Mouse (Mus musculus) midbrain, embryonic 11.5 days (tissue): ENCODE measurements around the gene Ahcyl1. TPM values are rescaled to one million over a fixed set of nuclear protein-coding genes. Genes with fewer than 3 reads are reported as not detected.

Experiments
- ATAC-seq: fragments of 200-750 bp; cut with Nextera tagmentation; 2 replicates; pipeline ENCODE4 v1.8.0; 2017; ENCODE audit warnings: moderate TSS enrichment, moderate library complexity; ENCODE audit not compliant: low FRiP score
- DNase-seq: peaks from one replicate; pipeline ENCODE4 v3.0.0; 2015; ENCODE audit warnings: low spot score; ENCODE audit errors: missing footprints
- H3K27ac ChIP-seq: fragments of 300-500 bp; sonication (generic); 2 replicates; pipeline ENCODE4 v1.5.1; 2014; ENCODE audit warnings: low read depth, low read length
- H3K27me3 ChIP-seq: fragments of 300-500 bp; sonication (generic); 2 replicates; pipeline ENCODE4 v1.6.1; 2014; ENCODE audit warnings: mild to moderate bottlenecking, low read length, moderate library complexity, mixed read lengths; ENCODE audit not compliant: control insufficient read depth, insufficient read depth
- H3K36me3 ChIP-seq: fragments of 300-500 bp; sonication (generic); 2 replicates; pipeline ENCODE4 v1.6.1; 2014; ENCODE audit warnings: mild to moderate bottlenecking, low read length, moderate library complexity, mixed read lengths; ENCODE audit not compliant: control insufficient read depth, insufficient read depth
- H3K4me1 ChIP-seq: fragments of 300-500 bp; sonication (generic); 2 replicates; pipeline ENCODE4 v1.6.1; 2014; ENCODE audit warnings: low read length; ENCODE audit not compliant: control insufficient read depth, insufficient read depth
- H3K4me2 ChIP-seq: fragments of 300-500 bp; sonication (generic); 2 replicates; pipeline ENCODE4 v1.6.1; 2014; ENCODE audit warnings: mild to moderate bottlenecking, moderate library complexity
- H3K4me3 ChIP-seq: fragments of 300-500 bp; sonication (generic); 2 replicates; pipeline ENCODE4 v1.5.1; 2014; ENCODE audit warnings: low read depth, low read length
- H3K9ac ChIP-seq: fragments of 300-500 bp; sonication (generic); 2 replicates; pipeline ENCODE4 v1.6.1; 2014; ENCODE audit warnings: low read length
- H3K9me3 ChIP-seq: fragments of 300-500 bp; sonication (generic); 2 replicates; pipeline ENCODE4 v1.6.1; 2016; ENCODE audit warnings: low read length; ENCODE audit not compliant: control insufficient read depth
- WGBS: fragments of 180-500 bp; shearing (Covaris S2); extraction: QIAGEN DNeasy Blood & Tissue Kit; methylation state at CpG from one replicate; pipeline ENCODE4 v1.1.7; 2014; 5-methylcytosine and 5-hydroxymethylcytosine counted together
- polyA plus RNA-seq: library from polyadenylated mRNA; unstranded; fragments of >200 nt; fragmentation: Nextera tagmentation; extraction: Ambion mirVana; gene quantifications from 2 replicates; pipeline ENCODE4 v1.2.1, GENCODE M21; 2014

Ahcyl1 gene
- polyA plus RNA-seq, 1 experiment from 2014 or later: 127 TPM

DNA sequence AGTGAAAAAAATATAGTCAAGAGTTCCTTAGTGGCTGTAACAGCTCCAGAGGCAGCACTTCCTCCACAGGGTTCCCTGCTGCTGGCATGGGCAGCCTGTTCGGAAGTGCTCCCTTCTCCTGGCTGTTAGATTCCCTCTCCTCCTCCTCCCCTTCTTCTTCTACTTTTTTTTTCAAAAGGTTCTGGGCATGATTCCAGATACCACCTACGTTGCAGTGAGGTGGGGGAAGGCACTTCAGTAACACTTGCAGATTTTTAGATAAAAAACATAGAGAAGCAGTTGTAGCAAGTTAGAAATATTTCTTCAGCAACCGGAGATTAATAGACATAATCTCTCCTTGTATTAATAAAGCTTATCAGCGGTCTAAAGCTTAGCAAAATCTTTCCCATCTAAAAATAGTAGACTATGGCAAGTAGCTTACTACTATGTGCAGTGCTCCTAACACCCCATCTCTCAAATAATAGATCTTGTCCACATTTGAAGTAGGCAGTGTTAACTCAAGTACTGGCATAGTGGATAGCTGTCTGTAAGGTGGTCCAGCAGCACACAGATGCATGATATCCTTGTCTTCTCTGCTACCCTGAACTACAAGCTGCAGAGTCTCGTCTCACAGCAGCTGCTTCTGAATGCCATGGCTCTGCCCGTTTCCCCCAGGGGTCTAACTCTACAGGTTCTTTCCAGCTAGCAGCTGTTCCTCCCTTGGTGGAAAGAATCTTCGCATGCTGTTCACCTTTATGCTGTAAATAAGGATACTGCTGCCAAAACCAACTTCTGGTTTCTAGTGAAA is 15.4 kb downstream of the Ahcyl1 start:
- Histone ChIP-seq H3K4me1 (no peaks in the 10 kb centered on the region), H3K36me3 (no peaks in the 10 kb centered on the region), H3K9me3 (no peaks in the 10 kb centered on the region), H3K4me3 (no peak overlapping the region), H3K27me3 (no peaks in the 10 kb centered on the region), H3K9ac (no peak overlapping the region), H3K27ac (no peak overlapping the region), H3K4me2 (no peak overlapping the region)
- ATAC-seq (no peak), DNase-seq (no peak)
- 57% methylated on average over 7 of the region's 7 CpGs for WGBS

DNA sequence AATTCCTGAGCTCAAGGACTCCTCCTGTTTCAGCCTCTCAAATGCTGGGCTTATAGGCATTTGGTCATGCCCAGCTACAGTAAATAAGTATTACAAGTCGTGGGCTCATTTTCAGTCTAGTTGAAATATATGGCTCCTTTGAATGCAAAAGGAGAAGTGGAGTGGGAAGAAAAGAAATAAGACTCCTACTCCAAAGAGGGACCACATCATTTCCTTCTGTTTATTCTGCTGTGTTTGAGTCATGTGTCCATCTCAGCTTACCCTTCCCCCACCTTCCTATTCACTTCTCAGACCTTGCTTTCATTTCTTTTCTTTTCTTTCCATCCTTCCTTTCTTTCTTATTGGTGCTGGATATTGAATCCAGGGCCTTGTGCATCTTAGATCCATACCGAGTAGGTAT is 24.9 kb downstream of the Ahcyl1 start:
- Histone ChIP-seq H3K9me3 (no peaks in the 10 kb centered on the region), H3K4me3 (no peak overlapping the region), H3K4me2 (no peak overlapping the region), H3K4me1 (no peaks in the 10 kb centered on the region), H3K36me3 (peaks cover 33% of the 10 kb centered on the region), H3K9ac (no peak overlapping the region), H3K27ac (no peak overlapping the region), H3K27me3 (no peaks in the 10 kb centered on the region)
- ATAC-seq: no peak
- 96% methylated on average over 2 of the region's 2 CpGs for WGBS
- no peak for DNase-seq

DNA sequence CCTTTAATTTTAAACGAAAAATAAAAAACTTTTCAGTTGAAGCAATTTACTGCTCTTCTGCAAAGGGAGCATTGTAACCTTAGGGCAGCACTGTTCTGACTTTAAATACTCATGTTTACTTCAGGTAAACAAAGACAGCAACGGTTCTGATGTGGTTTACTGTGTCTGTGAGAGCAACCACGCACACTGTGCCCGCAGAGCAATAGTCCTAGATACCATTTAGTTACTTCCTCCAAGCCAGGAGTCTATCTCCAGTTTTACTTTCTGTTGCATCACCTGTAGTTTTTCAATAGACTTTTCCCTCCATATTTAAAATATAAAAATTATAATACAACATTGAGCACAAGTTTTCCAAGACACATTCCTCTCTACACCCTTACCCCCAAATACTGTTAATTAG is 25.9 kb downstream of the Ahcyl1 start:
- Histone ChIP-seq H3K36me3 (peaks cover 33% of the 10 kb centered on the region), H3K9me3 (no peaks in the 10 kb centered on the region), H3K4me2 (no peak overlapping the region), H3K4me3 (no peak overlapping the region), H3K4me1 (no peaks in the 10 kb centered on the region), H3K27me3 (no peaks in the 10 kb centered on the region), H3K9ac (no peak overlapping the region), H3K27ac (no peak overlapping the region)
- WGBS: 93% methylated on average over 4 of the region's 4 CpGs
- ATAC-seq: no peak
- DNase-seq: no peak

DNA sequence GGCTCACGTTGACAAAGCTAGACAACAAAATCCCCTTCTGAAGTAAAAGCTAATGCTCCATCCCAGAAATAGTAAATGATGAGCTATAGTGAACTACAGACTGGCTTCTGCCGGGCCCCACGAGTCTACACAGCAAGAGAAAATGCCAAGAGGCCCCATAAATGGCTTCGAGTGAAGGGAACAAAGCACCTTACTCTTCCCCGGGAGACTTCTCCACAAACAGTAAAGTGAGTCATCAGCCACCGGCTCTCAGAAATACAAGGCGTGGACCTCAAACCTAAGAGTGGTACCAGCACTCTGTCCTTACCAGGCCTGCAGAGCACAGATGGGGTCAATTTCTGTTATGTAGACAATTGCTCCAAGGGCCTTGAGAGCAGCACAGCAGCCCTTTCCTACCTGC is 27.6 kb downstream of the Ahcyl1 start:
- ATAC-seq (no peak), DNase-seq (no peak)
- Histone ChIP-seq H3K4me3 (no peak overlapping the region), H3K4me1 (no peaks in the 10 kb centered on the region), H3K9ac (no peak overlapping the region), H3K36me3 (peaks cover 26% of the 10 kb centered on the region), H3K27me3 (no peaks in the 10 kb centered on the region), H3K4me2 (no peak overlapping the region), H3K9me3 (no peaks in the 10 kb centered on the region), H3K27ac (no peak overlapping the region)
- 93% methylated on average over 7 of the region's 7 CpGs for WGBS

DNA sequence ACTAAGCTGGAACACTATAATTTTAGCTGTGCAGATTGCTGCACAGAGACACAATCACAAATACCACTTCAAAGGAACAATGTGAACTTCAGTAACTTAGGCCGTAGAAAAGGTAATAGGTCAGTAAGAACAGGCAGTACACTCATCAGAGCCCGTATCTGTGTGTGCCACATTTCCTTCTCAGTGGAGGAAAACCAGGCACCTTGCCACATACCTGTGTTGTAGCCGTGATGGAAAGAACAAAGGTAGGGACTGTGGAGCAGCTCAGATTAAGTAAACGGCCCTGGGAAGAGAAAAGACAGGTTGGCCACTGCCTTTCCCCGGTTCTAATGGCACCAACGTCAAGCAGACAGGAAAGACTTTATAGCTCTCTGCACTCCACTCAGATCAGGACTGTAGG is 28.9 kb downstream of the Ahcyl1 start:
- peaks cover 25% of the 10 kb centered on the region for H3K36me3 ChIP-seq
- no peak for DNase-seq
- no peak overlapping the region for H3K4me3 ChIP-seq
- H3K9ac ChIP-seq: no peak overlapping the region
- no peaks in the 10 kb centered on the region for H3K9me3 ChIP-seq
- no peaks in the 10 kb centered on the region for H3K27me3 ChIP-seq
- no peaks in the 10 kb centered on the region for H3K4me1 ChIP-seq
- WGBS: 90% methylated on average over 6 of the region's 6 CpGs
- ATAC-seq: no peak
- H3K4me2 ChIP-seq: no peak overlapping the region
- H3K27ac ChIP-seq: no peak overlapping the region

DNA sequence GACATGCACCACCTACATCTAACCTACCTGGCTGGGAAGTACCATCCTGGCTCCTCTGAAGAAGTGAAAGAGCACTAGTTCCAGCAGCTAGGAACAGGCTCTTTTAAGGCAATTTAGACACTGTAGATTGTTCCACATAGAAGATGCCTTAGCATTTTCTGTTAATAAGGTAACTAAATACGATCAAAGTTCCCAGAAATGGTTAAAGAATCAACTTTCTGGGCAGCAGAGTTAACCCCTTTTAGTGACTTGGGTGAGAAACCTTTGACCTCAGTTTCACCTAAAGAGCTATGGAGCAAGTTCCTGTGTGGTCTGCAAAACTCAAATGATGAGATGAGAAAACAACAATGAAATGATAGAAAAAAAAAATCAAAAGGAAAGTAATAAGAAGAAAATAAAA is 31.7 kb downstream of the Ahcyl1 start:
- H3K9me3 ChIP-seq: no peaks in the 10 kb centered on the region
- H3K4me3 ChIP-seq: no peak overlapping the region
- no peaks in the 10 kb centered on the region for H3K4me1 ChIP-seq
- WGBS: 91% methylated on average over 1 of the region's 1 CpGs
- H3K36me3 ChIP-seq: peaks cover 30% of the 10 kb centered on the region
- H3K4me2 ChIP-seq: no peak overlapping the region
- DNase-seq (no peak), ATAC-seq (no peak)
- H3K27ac ChIP-seq: no peak overlapping the region
- no peak overlapping the region for H3K9ac ChIP-seq
- H3K27me3 ChIP-seq: no peaks in the 10 kb centered on the region

GRCm38 (mm10) chr3:107659000-107659399 is 37.4 kb downstream of the Ahcyl1 start:
- H3K4me1 ChIP-seq: no peaks in the 10 kb centered on the region
- H3K27ac ChIP-seq: no peak overlapping the region
- no peak overlapping the region for H3K4me2 ChIP-seq
- H3K9me3 ChIP-seq: no peaks in the 10 kb centered on the region
- DNase-seq: no peak
- H3K4me3 ChIP-seq: no peak overlapping the region
- H3K9ac ChIP-seq: no peak overlapping the region
- 86% methylated on average over 1 of the region's 1 CpGs for WGBS
- H3K36me3 ChIP-seq: peaks cover 8% of the 10 kb centered on the region
- ATAC-seq: no peak
- no peaks in the 10 kb centered on the region for H3K27me3 ChIP-seq

GRCm38 (mm10) chr3:107656888-107657287 is 39.5 kb downstream of the Ahcyl1 start:
- Histone ChIP-seq H3K4me1 (no peaks in the 10 kb centered on the region), H3K27ac (no peak overlapping the region), H3K9me3 (no peaks in the 10 kb centered on the region), H3K36me3 (peaks cover 5% of the 10 kb centered on the region), H3K27me3 (no peaks in the 10 kb centered on the region), H3K4me3 (no peak overlapping the region), H3K4me2 (no peak overlapping the region), H3K9ac (no peak overlapping the region)
- no peak for ATAC-seq
- DNase-seq: no peak
- 91% methylated on average over 4 of the region's 4 CpGs for WGBS

- Histone ChIP-seq H3K36me3 (peaks cover 5% of the 10 kb centered on the region), H3K4me3 (no peak overlapping the region), H3K4me2 (no peak overlapping the region), H3K27ac (no peak overlapping the region), H3K4me1 (no peaks in the 10 kb centered on the region), H3K9ac (no peak overlapping the region), H3K27me3 (no peaks in the 10 kb centered on the region), H3K9me3 (no peaks in the 10 kb centered on the region)
- WGBS: 85% methylated on average over 2 of the region's 2 CpGs
- DNase-seq (no peak), ATAC-seq (no peak)
Measured at GRCm38 (mm10) chr3:107656151-107656550, 40.2 kb downstream of the Ahcyl1 start.
